Mouse (Mus musculus): Measurements from ENCODE around the gene Rpl11. TPM values are rescaled to one million over a fixed set of nuclear protein-coding genes. Genes with fewer than 3 reads are reported as not detected.
A peak's percentile ranks its signal among the peaks of the same experiment; 100 is the strongest.

Rpl11 gene
- polyA plus RNA-seq, 1 experiment from 2014 or later, result 506 TPM

GRCm38 (mm10) chr4:136020743-136021548, 32.3 kb downstream of the Rpl11 start:
- H3K27me3 ChIP-seq (ENCODE audit: control insufficient read depth, insufficient read depth, low read depth, low read length), result no peaks in the 10 kb centered on the region
- peak overlapping the region; percentile 95 for H3K9ac ChIP-seq (ENCODE audit: low read length)
- H3K4me3 ChIP-seq (ENCODE audit: low read length), result peak overlapping the region; percentile 82
- H3K4me1 ChIP-seq (replicated peaks; ENCODE audit: control insufficient read depth, insufficient read depth, low read length), result peaks cover 5% of the 10 kb centered on the region; the same call in 1 of the 2 replicates
- ATAC-seq (ENCODE audit: low read depth), result peak; percentile 77
- peak overlapping the region; percentile 97 for H3K4me2 ChIP-seq (ENCODE audit: low read depth, low read length)
- H3K9me3 ChIP-seq (ENCODE audit: control insufficient read depth, low read length), result no peaks in the 10 kb centered on the region
- WGBS, result under 1% methylated on average over 46 of the region's 62 CpGs
- H3K36me3 ChIP-seq (ENCODE audit: control insufficient read depth, insufficient read depth, low read length), result no peaks in the 10 kb centered on the region
- H3K27ac ChIP-seq (ENCODE audit: low read length), result peak overlapping the region; percentile 65

- Histone ChIP-seq H3K9ac (ENCODE audit: low read length) (no peak overlapping the region), H3K9me3 (ENCODE audit: control insufficient read depth, low read length) (no peaks in the 10 kb centered on the region), H3K4me3 (ENCODE audit: low read length) (no peak overlapping the region), H3K4me1 (replicated peaks; ENCODE audit: control insufficient read depth, insufficient read depth, low read length) (peaks cover 5% of the 10 kb centered on the region; the same call in 1 of the 2 replicates), H3K4me2 (ENCODE audit: low read depth, low read length) (no peak overlapping the region), H3K27me3 (ENCODE audit: control insufficient read depth, insufficient read depth, low read depth, low read length) (no peaks in the 10 kb centered on the region), H3K36me3 (ENCODE audit: control insufficient read depth, insufficient read depth, low read length) (peaks cover 11% of the 10 kb centered on the region), H3K27ac (ENCODE audit: low read length) (no peak overlapping the region)
- 82% methylated on average over 3 of the region's 3 CpGs for WGBS
- no peak for ATAC-seq (ENCODE audit: low read depth)
These were observed 37.1 kb downstream of the Rpl11 start for GRCm38 (mm10) chr4:136016059-136016602.

DNA sequence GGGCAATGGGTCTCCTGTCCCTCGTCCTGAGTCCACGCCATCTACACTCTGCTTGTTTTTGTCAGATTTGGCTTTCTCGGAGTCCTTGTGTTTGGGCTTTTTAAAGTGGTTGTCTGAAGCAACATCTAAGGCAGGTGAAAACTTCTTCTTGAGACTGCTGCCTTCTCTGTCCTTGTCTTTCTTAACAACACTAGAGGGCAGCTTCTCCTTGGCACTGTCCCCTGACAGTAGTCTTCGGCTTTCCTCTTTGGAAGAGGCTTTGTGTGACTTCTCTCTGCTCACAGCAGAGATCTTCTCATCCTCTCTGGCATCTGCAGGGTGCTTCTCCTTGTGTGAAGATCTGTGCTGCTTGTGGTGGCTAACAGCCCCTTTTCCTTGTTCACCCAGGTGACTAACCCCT, 42.6 kb downstream of the Rpl11 start:
- no peak overlapping the region for H3K4me2 ChIP-seq (ENCODE audit: low read depth, low read length)
- H3K36me3 ChIP-seq (ENCODE audit: control insufficient read depth, insufficient read depth, low read length), result peaks cover 49% of the 10 kb centered on the region
- H3K27ac ChIP-seq (ENCODE audit: low read length), result no peak overlapping the region
- H3K4me3 ChIP-seq (ENCODE audit: low read length), result no peak overlapping the region
- H3K9ac ChIP-seq (ENCODE audit: low read length), result no peak overlapping the region
- ATAC-seq (ENCODE audit: low read depth), result no peak
- no peaks in the 10 kb centered on the region for H3K27me3 ChIP-seq (ENCODE audit: control insufficient read depth, insufficient read depth, low read depth, low read length)
- WGBS, result 89% methylated on average over 4 of the region's 4 CpGs
- no peaks in the 10 kb centered on the region for H3K9me3 ChIP-seq (ENCODE audit: control insufficient read depth, low read length)
- H3K4me1 ChIP-seq (replicated peaks; ENCODE audit: control insufficient read depth, insufficient read depth, low read length), result no peaks in the 10 kb centered on the region

DNA sequence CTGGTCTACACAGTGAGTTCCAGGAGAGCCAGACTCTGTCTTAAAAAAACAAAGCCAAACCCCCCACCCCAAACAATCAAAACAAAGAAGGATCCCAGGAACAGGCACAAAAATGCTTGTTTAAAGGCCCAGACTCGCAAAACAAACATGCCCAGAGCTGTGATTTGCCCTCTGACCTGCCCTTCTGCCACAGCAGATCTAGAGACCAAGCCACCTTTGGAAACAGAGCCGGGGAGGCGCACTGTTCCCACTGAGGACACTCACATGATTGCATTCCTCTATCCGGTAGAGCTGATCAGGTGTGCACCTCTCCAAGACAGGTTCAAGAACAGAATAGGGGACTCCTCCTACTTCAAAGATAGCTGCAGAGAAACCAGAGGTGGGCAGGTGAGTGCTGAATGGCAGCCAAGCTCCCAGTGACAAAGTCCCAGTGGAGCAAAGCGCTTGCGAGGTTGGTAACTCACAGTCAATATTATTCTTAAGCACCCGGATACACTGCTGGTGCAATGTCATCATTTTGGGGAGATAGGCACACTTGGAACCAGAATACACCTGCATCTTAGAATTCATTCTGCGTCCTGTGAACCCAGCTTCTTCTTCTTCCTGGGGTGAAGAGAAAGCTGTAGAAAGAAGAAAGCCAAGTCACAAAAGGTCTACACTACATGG, 44.3 kb downstream of the Rpl11 start:
- H3K27ac ChIP-seq (ENCODE audit: low read length), result no peak overlapping the region
- no peaks in the 10 kb centered on the region for H3K27me3 ChIP-seq (ENCODE audit: control insufficient read depth, insufficient read depth, low read depth, low read length)
- no peaks in the 10 kb centered on the region for H3K9me3 ChIP-seq (ENCODE audit: control insufficient read depth, low read length)
- no peak overlapping the region for H3K4me3 ChIP-seq (ENCODE audit: low read length)
- peaks cover 65% of the 10 kb centered on the region for H3K36me3 ChIP-seq (ENCODE audit: control insufficient read depth, insufficient read depth, low read length)
- no peaks in the 10 kb centered on the region for H3K4me1 ChIP-seq (replicated peaks; ENCODE audit: control insufficient read depth, insufficient read depth, low read length)
- WGBS, result 80% methylated on average over 8 of the region's 8 CpGs
- H3K4me2 ChIP-seq (ENCODE audit: low read depth, low read length), result no peak overlapping the region
- ATAC-seq (ENCODE audit: low read depth), result no peak
- H3K9ac ChIP-seq (ENCODE audit: low read length), result no peak overlapping the region

GRCm38 (mm10) chr4:136006821-136007220, 46.4 kb downstream of the Rpl11 start:
- no peak overlapping the region for H3K4me3 ChIP-seq (ENCODE audit: low read length)
- H3K9me3 ChIP-seq (ENCODE audit: control insufficient read depth, low read length), result no peaks in the 10 kb centered on the region
- H3K27me3 ChIP-seq (ENCODE audit: control insufficient read depth, insufficient read depth, low read depth, low read length), result no peaks in the 10 kb centered on the region
- no peaks in the 10 kb centered on the region for H3K4me1 ChIP-seq (replicated peaks; ENCODE audit: control insufficient read depth, insufficient read depth, low read length)
- H3K9ac ChIP-seq (ENCODE audit: low read length), result no peak overlapping the region
- 81% methylated on average over 3 of the region's 3 CpGs for WGBS
- H3K4me2 ChIP-seq (ENCODE audit: low read depth, low read length), result no peak overlapping the region
- H3K27ac ChIP-seq (ENCODE audit: low read length), result no peak overlapping the region
- H3K36me3 ChIP-seq (ENCODE audit: control insufficient read depth, insufficient read depth, low read length), result peaks cover 70% of the 10 kb centered on the region
- no peak for ATAC-seq (ENCODE audit: low read depth)

DNA sequence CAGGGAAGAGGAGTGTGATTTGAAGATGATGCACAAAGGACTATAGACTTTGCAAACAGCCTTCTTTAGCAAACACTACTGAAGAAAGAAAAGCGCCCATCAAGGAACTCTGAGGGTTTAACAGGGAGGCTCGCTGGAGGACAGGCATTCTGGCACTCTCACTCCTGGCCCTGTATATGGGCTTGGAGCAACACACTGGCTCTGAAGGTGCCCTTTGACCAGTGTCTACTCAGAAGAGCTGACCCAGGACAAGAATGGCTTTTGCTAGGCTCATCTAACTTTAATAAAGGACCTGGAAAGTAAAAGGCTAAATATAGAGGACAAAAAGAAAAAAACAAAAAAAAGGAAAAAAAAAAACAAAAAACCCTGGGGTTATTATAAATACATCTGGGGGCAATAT, 48.3 kb downstream of the Rpl11 start:
- Histone ChIP-seq H3K9ac (ENCODE audit: low read length) (no peak overlapping the region), H3K4me1 (replicated peaks; ENCODE audit: control insufficient read depth, insufficient read depth, low read length) (no peaks in the 10 kb centered on the region), H3K36me3 (ENCODE audit: control insufficient read depth, insufficient read depth, low read length) (peaks cover 63% of the 10 kb centered on the region), H3K27ac (ENCODE audit: low read length) (no peak overlapping the region), H3K4me2 (ENCODE audit: low read depth, low read length) (no peak overlapping the region), H3K27me3 (ENCODE audit: control insufficient read depth, insufficient read depth, low read depth, low read length) (no peaks in the 10 kb centered on the region), H3K4me3 (ENCODE audit: low read length) (no peak overlapping the region), H3K9me3 (ENCODE audit: control insufficient read depth, low read length) (no peaks in the 10 kb centered on the region)
- WGBS, result 84% methylated on average over 2 of the region's 2 CpGs
- ATAC-seq (ENCODE audit: low read depth), result no peak

DNA sequence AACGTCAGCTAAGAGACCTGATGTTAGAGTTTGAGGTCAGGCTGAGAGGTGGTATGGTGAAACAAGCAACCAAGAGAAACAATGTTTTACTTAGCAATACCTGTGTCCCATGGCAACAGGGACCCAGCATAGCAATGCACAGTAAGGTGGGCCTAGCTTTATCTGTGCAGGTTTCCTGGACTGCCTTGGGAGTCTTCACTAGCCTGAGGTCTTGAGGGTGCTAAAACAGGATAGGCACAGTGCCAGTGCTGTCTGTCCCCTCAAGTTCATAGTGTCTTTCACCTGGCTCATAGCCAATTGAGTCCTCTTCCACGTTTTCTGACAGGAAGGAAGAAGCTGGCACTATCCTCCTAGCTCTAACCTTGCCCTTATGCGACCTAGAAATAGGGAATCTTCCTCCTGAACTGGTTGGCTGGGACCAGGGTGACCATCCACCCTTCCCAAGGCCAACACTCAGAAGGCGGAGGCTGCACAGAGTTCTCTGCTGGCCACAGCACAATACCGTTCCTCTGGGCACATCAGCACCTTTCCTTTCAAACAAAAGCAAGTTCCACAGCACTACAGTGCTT, 49.0 kb downstream of the Rpl11 start:
- H3K9ac ChIP-seq (ENCODE audit: low read length), result no peak overlapping the region
- no peak for ATAC-seq (ENCODE audit: low read depth)
- no peak overlapping the region for H3K27ac ChIP-seq (ENCODE audit: low read length)
- no peak overlapping the region for H3K4me3 ChIP-seq (ENCODE audit: low read length)
- WGBS, result 81% methylated on average over 5 of the region's 5 CpGs
- no peak overlapping the region for H3K4me2 ChIP-seq (ENCODE audit: low read depth, low read length)
- no peaks in the 10 kb centered on the region for H3K4me1 ChIP-seq (replicated peaks; ENCODE audit: control insufficient read depth, insufficient read depth, low read length)
- no peaks in the 10 kb centered on the region for H3K9me3 ChIP-seq (ENCODE audit: control insufficient read depth, low read length)
- H3K36me3 ChIP-seq (ENCODE audit: control insufficient read depth, insufficient read depth, low read length), result peaks cover 58% of the 10 kb centered on the region
- H3K27me3 ChIP-seq (ENCODE audit: control insufficient read depth, insufficient read depth, low read depth, low read length), result no peaks in the 10 kb centered on the region

GRCm38 (mm10) chr4:135995118-135995517, 58.1 kb downstream of the Rpl11 start:
- H3K27ac ChIP-seq (ENCODE audit: low read length), result no peak overlapping the region
- no peaks in the 10 kb centered on the region for H3K27me3 ChIP-seq (ENCODE audit: control insufficient read depth, insufficient read depth, low read depth, low read length)
- H3K9me3 ChIP-seq (ENCODE audit: control insufficient read depth, low read length), result peaks cover 4% of the 10 kb centered on the region; the same call in 1 of the 2 replicates
- no peak for ATAC-seq (ENCODE audit: low read depth)
- WGBS, result 74% methylated on average over 4 of the region's 4 CpGs
- no peak overlapping the region for H3K9ac ChIP-seq (ENCODE audit: low read length)
- H3K4me1 ChIP-seq (replicated peaks; ENCODE audit: control insufficient read depth, insufficient read depth, low read length), result no peaks in the 10 kb centered on the region
- H3K4me2 ChIP-seq (ENCODE audit: low read depth, low read length), result no peak overlapping the region
- no peaks in the 10 kb centered on the region for H3K36me3 ChIP-seq (ENCODE audit: control insufficient read depth, insufficient read depth, low read length)
- H3K4me3 ChIP-seq (ENCODE audit: low read length), result no peak overlapping the region

GRCm38 (mm10) chr4:135993941-135994340, 59.3 kb downstream of the Rpl11 start:
- Histone ChIP-seq H3K9ac (ENCODE audit: low read length) (no peak overlapping the region), H3K9me3 (ENCODE audit: control insufficient read depth, low read length) (peaks cover 4% of the 10 kb centered on the region; the same call in 1 of the 2 replicates), H3K4me1 (replicated peaks; ENCODE audit: control insufficient read depth, insufficient read depth, low read length) (no peaks in the 10 kb centered on the region), H3K27ac (ENCODE audit: low read length) (no peak overlapping the region), H3K27me3 (ENCODE audit: control insufficient read depth, insufficient read depth, low read depth, low read length) (no peaks in the 10 kb centered on the region), H3K4me3 (ENCODE audit: low read length) (no peak overlapping the region), H3K4me2 (ENCODE audit: low read depth, low read length) (no peak overlapping the region), H3K36me3 (ENCODE audit: control insufficient read depth, insufficient read depth, low read length) (no peaks in the 10 kb centered on the region)
- 95% methylated on average over 6 of the region's 6 CpGs for WGBS
- no peak for ATAC-seq (ENCODE audit: low read depth)

Measured in lung, embryonic 16.5 days (tissue).